Mouse (Mus musculus) CH12F3 (cell line): ENCODE data around the gene Pdzd7.

Source experiments
- in situ Hi-C: fragments of 300-500 bp; cut with MboI; formaldehyde crosslinking; loops from 2 replicates; pipeline ENCODE4 v1.14.3; 2020; ENCODE audit warnings: low sequenced_read_pairs

Gene Pdzd7

DNA sequence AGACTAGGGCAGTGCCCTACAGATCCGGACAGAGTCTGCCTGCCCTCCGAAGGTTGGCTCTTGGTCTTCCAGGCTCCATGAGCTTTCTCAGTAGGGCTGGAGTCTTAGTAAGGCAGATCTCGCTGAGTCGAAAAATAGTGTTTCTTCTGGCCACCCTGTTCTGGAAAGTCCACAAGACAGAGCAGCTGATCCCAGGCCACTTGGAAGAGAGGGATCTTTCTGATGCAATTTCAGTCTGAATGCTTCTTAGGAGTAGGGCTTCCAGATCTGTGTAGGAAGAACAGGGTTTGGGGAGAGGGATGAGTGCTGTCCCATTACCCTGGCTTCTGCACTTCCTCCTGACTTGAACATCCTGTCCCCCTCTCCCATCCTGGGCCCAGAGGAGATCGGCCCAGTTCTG lies at the start of gene Pdzd7:
Pdzd7 (minus strand) TSS at position 67 of the 400 bp plus-strand sequence.
- in situ Hi-C loops, result no loop called here

DNA sequence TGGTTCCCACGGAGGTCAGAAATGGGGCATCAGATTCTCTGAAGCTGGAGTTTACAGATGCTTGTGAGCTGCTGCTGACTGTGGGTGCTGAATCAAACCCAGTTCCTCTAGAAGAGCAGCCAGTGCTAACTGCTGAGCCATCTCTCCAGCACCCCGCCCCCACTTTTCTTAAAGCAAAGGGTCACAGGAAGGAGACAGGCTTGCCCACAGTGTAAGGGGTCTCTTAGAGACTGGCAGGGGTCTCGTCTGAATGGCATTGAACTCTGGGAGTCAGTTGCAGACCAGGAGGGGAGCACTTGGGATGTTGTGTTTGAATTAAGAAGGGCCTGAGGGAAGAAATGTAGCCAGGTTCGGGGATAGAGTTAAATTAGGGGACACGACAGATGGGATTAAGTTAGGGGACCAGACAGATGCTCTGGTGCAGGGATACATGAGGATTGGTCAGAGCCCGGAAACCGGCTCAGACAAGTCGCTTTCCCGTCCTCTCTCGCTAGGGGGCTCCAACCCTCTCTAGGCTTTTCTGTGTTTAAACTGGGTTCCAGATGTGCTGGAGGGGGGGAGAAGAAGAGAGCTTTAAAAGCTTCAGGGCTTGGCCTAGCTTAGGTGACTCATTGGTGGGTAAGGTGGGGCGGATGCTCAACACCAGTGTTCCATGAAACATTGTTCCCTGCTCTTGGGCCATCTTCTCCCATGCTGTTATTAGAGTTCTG lies 36.5 kb upstream of the Pdzd7 start:
- in situ Hi-C loops, result no loop called here

DNA sequence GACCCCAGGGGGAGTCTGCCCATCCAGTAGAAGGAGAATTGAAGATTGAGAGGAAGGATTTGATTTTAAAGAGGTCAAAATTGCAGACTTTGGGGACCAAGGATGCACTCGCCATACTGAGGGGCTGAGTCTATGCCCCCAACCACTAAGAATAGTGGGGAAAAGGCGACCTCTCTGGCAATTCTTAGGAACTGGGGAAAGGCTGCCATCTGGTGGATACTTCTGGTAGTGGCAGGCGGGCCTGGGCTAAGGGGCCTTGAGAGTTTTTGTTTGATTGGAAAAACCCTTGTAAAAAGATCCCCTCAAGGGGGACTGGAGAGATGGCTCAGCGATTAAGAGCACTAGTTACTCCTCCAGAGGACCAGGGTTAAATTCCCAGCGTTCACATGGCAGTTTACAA lies 35.8 kb upstream of the Pdzd7 start:
- in situ Hi-C loops, result no loop called here

DNA sequence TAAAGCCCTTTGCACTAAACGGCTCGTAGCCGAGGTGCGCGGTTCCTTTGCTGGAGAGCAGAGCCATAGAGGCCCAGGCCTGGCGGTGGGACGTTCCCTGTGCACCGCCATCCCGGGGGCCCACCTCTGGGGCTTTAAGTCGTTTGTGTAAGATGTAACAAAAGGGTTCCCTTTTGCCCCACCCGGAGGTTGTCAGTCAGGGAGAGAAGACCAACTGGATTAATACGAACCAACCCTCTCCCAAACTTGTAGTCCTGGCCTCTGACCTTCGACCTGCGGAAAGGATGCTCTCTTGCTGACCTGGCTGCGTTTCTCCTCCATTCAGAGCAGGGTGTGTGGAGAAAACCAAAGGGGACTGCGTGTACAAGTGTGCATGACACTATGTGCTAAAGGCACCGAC lies 35.2 kb upstream of the Pdzd7 start:
- in situ Hi-C loops, result no loop called here

DNA sequence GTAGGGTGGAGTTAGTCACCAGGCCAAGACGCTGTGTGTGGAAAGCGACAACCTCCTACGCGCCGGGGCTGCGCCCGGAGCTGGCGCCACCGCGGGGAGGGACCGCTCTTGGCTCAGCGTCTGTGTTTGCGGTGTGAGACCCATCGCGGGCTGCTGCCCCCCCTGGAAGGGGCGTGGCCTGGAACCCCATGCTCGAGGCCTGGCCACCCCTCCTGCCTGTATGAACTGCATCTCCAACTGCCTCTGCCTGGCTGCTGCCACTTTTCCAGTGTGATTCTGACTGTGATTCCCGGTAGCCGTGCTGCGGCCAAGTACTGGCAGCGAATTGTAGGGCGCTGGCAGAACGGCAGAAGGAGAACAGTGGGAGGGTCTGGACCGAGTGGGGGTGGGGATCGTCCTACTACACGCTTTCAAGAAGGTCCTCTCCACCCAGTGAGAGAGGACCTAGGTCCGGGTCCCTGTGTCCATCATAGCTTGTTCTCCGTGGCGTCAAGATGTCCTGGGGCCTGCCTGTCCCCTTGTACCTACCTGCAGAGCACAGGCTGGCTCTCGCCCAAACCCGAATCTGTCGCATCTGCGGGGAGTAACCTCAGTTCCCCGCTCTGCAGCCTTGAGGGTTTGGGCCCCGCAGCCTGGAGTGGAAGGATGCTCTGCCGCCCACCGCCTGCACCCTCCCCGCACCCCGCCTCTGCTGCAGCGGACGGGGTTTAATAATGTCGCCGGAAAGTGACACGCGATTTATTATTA lies 34.4 kb upstream of the Pdzd7 start:
- in situ Hi-C loops, result no loop called here

DNA sequence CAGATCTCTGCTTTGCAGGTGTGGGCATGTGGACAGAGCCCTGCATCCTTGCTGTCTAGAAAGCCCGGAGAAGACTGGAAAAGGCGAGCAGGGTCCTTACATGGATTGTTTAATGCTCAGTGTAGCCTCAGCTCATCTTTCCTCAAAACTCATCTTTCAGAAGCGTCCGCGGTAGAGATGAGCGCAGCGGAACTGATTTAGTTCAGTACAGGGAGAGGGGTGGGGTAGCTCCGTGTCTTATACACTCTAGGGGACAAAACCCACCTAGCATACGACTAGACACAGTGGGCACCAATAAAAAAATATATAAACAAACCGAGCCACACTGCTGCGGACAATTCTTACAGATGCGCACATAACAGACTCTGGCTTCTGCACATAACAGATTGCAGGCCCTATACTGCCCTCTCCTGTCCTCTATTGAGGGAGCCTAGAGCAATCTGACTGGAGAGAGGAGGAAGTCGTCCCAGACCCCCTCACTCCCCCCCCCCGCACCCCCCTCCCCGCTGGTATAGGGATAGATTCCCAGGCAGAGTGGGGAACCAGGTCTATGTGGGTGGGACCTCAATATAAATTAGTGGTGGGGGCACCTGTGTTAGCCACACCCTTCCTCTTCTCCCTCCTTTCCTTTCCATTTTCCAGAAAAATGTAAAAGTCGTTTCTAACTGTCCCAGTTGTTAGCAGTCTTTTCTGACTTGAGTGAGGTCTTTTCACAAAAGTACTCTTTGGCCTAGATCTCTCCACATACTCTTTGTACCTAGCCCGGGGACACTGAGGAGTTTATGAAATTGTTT lies 33.7 kb upstream of the Pdzd7 start:
- in situ Hi-C loops, result no loop called here

DNA sequence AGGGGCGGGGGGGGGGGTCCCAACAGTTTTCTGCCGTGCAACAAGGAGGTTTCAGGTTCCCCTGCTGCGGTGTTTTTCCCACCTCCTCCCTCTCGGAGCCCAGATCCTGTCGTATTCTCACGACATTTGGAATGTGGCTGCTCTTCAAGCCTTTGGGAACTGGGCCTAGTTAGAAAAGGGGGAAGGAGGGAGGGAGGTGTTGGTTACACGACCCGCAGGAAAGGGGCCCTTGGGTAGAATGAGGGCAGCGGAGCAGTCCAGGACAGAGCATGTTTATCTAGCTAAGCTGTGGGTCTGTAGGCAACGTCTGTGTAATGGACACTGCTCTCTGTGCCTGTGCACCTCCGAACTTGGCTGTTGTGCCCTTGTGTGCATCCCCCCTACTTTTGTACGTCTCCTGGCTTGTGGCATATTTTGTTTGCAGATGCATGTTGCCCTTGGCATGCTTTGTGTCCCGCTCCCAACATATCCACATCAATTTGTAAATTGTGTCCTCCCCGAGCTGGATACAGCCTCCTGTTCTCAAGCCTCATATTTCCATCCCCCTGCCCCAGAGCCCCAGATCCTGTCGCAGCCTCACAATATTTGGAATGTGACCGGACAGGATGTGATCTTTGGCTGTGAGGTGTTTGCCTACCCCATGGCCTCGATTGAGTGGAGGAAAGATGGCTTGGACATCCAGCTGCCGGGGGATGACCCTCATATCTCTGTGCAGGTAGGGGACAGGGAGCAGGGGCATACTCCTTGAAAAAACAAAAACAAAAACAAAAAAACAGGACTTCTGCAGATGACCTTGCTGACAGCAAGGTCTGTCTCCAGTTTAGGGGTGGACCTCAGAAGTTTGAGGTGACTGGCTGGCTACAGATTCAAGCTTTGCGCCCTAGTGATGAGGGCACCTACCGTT lies 32.5 kb upstream of the Pdzd7 start:
- in situ Hi-C loops, result no loop called here

DNA sequence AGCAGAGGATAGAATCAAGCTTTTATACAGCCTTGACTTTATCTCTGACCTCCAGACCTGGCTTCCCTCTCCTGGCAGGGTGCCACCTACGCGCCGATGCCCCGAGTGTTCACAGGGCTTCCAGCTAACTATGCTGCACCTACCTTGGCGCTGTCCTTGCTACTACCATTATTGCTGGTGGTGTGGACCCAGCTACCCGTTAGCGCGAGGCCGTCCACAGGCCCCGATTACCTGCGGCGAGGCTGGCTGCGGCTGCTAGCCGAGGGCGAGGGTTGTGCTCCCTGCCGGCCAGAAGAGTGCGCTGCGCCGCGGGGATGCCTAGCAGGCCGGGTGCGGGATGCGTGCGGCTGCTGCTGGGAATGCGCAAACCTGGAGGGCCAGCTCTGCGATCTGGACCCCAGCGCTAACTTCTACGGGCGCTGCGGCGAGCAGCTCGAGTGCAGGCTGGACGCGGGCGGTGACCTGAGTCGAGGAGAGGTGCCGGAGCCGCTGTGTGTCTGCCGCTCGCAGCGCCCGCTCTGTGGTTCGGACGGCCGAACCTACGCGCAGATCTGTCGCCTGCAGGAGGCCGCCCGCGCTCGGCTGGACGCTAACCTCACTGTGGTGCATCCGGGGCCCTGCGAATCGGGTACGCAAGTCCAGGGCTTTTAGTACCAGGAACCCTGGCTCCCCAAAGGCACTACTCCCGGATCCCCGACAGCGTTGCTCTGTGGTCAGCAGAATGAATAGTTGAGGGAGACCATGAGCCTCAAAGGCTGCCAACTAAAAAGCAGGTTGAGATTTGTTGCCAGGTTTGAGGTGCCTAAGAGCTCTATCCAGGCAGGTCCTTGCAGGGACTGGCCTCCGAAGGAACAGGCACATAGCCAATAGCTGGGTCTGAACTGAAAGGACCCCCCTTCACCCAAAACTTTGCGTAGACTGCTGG lies 31.3 kb upstream of the Pdzd7 start:
- in situ Hi-C loops, result no loop called here

DNA sequence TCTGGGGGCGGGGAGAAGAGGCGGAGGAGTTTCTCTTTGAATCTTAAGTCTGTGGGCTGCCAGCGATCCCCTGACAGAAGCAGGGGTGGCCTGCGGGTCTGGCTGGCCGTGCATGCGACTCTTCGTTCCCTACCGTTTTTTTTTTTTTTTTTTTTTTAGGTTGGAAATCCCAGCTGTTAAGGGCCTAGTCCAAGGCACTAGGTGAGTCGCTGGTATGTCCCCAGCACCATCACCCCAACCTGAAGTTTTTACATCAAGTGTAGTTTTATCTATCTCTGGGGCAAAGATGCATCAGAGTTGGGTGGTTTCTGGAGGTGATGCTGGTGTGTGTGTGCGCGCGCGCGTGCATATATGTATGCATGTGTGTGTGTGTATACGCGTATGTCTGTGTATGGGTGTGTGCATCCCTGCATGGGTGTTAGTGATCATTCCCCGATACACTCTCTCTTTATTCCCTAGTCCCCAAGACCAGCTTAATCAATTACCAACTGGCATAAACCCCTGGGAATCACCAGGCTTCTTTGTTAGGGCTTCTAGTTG lies 30.6 kb upstream of the Pdzd7 start:
- in situ Hi-C loops, result no loop called here

DNA sequence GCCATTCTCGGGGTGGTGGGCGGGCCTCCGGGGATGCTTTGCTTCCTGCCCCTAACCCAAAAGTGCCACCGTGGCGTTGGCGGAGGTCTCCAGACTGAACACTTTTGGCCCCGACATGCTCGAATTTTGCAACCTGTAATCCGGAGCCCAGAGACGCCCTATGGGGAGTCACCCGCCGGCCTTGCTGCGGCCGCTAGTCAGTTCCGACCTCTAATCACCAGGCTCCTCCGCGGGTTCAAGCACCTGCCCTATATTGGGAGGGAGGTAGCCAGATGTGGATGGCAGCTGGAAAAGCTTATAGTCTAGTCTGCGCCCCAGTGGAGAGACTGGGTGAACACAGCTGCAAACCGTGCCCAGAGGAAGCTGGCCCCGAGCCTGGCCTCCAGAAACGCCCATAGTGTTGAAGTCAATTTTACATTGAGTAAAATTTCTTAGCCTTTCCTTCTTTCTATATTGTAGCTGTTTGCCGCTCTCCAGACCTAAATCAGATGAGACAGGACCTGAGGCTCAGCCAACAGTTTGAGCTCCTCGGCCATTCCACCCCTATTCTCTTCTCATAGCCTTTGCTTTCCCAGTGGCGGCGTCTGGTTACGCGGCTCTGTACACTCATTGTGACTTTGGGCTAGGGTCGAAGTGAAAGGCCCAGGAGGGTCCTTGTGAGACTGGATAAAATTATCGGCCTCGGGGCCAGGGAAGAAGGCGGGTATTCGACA lies 30.0 kb upstream of the Pdzd7 start:
- in situ Hi-C loops, result no loop called here

DNA sequence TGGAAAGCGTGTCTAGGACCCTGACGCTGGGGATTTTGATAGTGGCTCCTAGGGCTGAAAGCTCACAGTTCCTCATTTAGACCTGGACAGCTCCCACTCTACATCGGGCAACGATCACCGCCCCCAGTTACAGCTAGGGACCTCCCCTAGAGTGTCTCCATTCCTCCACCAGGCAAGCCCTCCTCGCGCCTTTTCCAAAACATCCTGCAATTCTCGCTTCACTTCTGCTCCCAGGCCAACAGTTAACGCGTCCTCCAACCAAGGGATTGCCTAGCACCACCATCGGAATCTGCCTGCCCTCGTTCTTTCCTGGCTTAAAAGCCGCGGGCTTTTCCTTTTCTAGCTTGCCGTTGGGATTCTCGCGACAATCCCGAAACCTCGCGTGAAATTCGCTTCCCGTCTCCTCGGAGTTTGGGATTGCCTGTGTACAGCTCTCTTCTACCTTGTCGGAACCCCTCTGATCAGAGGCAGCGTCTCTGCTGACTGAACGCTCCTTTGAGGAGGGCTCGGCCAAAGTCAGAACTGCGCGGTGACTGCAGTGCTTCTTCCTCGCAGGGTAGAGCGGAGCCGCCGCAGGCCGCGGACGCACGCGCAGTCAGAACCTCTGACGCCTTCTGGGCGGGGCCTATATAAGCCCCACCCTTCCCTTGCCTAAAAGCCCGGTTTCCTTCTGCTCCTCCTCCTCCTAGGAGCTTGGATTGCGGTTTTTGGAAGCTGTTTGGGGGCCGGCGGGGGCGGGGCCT lies 29.2 kb upstream of the Pdzd7 start, which contains the start of gene Kazald1:
Kazald1 (plus strand) TSS at position 662 of the 743 bp plus-strand sequence.
- in situ Hi-C loops, result no loop called here

DNA sequence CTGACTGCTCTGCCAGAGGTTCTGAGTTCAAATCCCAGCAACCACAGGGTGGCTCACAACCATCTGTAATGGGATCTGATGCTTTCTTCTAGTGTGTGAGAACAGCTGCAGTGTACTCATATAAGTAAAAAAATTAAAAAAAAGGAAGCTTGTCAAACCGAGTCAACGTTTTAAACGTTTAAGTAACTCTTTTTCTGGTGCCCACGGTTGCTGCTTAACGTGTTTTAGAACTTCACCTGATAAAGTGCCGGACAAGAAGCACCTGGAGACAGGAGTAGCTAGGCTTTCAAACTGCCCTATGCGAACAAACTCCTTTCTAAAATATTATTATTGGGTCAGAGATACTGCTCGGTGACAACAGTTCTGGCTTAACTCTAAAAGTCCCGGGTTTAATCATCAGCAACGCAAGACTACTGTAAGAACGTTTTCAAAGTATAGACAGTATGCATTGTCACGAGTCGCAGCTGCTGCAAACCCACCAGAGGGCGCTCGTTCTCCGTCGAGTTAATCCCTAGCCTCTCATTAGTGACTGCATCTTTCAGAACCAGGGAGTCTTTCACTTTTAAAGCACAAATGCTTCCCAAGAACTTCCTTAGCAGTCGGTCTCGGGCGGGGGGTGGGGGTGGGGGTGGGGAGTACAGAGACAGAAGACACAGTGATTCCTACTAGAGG lies 28.5 kb upstream of the Pdzd7 start:
- in situ Hi-C loops, result no loop called here

DNA sequence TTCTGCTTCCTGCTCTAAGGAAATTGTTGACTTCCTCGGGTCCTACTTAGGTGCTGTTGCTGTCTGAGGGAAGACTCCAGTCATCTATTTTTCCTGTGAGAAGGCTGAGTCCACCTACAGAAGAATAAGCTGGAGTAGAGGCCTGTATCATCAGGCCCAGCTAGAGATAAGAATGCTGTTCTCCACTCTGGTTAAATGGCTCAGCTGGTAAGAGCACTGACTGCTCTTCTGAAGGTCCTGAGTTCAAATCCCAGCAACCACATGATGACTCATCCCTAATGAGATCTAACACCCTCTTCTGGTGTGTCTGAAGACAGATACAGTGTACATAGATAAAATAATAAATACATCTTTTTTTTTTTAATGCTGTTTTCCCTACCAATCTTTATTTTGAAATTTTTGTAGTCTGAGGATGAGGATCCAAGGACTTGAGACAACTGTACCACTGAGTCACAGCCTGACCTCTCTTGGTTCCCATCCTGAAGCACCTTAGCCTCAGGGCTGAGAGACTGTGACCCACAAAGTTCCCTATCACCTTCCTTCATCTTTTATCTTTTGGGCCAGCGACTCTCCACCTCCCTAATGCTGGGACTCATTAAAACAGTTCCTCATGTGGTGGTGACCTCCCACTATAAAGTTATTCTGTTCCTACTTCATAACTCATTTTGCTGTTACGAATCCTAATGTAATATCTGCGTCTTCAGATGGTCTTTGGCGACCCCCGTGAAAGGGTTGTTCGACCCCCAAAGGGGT lies 22.4 kb upstream of the Pdzd7 start:
- in situ Hi-C loops, result no loop called here

DNA sequence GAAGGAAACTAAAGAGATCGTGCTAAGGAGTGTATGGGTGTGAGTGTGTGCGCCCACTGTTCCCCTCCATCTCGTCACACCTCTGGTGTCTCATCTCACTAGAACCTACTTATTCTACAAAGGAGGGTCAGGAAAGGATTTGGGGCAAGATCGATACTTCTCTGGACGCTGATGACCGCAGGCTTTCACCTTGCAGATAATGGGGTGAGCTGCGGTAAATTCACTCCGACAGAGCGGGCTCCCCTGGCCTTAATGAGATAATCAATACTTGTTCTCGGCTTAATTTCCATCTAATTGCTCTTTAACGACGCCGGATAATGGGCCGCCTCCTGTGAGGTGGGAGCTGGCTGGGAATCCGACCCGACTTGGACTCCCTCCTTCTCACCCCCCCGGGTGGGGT lies 21.7 kb upstream of the Pdzd7 start:
- in situ Hi-C loops, result no loop called here

DNA sequence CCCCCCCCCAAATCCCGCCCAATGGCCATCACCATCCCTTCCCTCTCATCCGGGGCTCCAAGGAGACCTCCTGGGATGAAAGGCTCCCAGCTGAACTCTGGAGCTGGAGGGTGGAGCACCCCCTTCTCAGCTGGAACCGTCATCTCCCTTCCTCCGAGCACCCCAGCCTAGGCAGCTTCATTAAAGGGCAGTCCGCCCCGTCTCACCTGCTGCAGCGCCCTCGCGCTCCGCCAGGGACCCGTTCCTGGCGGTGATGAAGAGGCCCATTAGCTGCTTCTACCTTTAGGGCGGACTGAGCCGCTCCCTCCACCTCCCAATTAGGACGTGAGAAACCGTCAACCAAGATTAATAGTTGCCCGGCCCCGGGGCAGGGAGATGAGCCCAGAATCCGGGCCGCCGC lies 19.7 kb upstream of the Pdzd7 start:
- in situ Hi-C loops, result no loop called here

DNA sequence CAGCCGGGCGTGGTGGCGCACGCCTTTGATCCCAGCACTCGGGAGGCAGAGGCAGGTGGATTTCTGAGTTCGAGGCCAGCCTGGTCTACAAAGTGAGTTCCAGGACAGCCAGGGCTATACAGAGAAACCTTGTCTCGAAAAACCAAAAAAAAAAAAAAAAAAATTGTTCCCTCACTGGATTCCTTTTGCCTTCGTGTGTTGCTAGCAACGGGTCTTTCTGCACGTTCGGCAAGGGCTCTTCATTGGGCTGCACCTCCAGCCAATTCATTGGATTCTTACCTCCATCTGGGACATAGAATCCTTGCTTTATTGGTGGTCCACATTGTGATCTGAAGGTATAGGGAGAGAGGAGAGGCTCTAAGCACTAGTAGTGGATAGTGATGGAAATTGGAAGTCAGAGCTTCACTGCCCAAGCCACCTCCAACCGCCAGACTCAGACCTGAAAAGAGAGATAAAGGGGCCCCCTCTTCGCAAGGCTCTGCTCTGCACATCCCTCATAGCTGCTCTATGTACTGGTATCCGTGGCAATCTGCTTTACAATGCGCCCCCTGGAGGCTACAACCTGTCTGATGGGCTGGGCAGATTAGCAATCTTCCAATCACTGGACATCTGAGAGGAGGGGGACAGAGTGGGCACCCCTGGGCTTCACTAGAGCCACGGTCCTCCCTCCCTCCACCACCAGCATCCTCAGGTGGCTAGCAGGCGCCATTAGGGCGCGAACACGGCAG lies 18.2 kb upstream of the Pdzd7 start:
- in situ Hi-C loops, result no loop called here
